Mouse (Mus musculus) fat pad, adult 2 months (tissue): Measurements from ENCODE around the gene Mfsd4b1.

Source experiments
- DNase-seq: peaks from one replicate; pipeline ENCODE4 v3.0.0-alpha.2; 2011; ENCODE audit warnings: low read depth, low spot score; ENCODE audit errors: extremely low read depth

Mfsd4b1 gene

DNA sequence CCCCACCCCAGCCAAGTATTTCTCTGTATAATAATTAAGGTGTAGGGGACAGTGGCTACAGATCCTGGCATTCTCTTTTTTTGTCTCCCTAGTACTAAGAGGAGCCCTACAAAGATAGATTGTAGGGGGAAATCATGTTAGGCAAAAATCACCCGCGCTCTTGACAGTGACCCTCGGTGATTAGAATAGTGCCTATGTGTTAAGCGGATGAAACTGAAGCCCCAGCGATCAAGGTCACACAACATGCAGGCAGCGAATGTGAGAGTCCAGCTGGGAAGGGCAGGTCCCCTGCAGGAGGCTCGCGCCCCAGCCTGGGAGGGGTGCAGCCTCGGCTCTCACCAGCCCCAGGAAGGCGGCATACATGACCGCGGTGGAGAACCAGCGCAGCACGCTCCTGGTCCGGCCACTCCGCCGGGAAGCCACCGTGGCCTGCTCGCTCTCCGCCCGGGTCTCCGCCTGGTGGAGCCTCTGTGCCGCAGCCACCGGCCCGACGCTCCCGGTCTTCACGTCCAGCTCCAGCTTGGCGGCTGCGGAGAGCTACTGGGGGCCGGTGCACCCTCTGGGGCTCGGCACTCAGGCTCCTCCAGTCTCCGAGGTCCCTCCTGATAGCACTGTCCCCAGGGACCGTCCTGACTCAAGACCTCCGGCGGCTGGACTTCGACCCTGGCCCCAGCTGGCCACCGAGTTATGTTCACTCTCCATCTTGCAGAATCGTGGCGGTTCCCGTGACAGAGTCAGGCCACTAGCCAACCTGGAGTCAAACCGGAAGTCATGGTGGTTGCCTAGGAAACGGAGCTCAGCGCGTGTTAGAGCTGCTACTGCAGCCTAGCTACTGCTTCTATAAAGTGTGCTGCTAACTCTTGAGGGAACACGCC, at the start of gene Mfsd4b1:
TSS of gene Mfsd4b1 (minus strand) at position 715 of the 875 bp plus-strand sequence.
- DNase-seq, result no peak

DNA sequence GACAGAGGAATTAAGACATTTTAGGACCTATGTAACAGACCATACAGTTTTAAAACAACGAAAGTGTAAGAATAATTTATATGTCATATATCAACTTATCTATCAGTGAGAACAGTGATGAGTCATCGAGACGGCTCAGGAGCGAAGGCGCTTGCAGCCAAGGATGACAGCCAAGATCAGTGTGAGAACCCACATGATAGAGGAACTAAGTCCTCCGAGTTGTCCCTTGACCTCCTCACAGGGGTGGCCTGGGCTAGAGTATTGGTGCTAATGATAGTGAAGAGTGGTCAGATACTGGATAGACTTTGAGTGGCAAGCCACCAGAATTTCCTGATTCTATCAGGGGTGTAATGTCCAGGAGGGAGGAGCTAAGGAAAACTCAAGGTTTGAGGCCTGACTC, 48.5 kb upstream of the Mfsd4b1 start:
- DNase-seq, result no peak

DNA sequence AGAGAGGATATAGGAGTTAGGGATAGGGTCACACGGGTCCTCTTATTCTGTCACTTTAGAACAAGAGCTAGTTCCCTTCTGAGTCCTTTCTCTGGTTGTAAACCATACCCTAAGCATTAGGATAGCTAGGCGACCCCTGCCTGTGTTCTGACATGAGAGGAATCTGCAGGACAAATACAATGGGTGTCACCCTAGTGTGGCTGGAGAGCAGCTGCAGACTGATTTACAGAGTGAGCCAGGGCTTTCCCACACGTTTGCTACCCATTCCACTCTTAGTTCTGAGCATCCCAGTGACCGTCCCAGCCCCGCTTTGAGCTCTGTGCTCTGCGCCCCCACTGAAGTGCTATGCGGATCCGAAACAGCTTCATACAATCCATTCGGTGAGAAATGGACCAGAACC, 45.6 kb upstream of the Mfsd4b1 start:
- DNase-seq, result no peak

DNA sequence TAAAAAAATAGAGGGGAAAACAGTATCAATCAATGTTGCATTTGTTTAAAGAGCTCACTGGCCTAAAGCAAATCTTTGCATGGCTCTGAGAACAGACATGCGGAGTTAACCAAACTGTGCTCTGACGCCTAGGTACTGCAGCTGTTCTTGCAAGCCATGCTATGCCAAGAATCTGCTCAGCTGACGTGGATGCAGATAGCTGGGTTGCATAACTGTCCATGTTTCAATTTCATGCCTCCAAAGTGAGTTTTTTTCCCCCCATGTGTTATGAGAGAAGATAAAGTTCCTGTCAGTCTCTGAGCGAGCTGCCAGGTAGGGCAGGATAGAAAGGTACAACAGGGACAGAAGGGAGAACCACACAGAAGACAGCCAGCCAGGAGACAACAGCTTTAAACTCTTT, 44.2 kb upstream of the Mfsd4b1 start:
- DNase-seq, result no peak

DNA sequence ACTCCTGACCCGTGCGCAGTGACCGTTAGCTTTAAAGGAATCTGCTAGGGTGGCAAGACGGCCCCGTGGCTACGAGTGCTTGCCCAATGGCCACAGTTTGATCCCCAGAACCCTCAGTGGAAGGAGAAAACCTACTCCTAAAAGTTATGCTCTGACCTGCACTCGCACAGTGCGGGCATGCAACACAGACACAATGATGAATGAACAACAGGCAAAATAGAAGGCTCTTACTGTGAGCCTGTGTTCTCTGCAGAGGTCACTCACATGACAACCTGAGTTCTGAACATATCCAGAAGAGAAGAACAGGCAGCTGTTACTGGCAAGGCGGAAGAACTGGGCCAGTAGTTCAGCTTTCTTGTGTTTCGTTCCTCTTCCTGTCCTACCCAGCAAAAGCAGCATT, 43.5 kb upstream of the Mfsd4b1 start:
- no peak for DNase-seq

DNA sequence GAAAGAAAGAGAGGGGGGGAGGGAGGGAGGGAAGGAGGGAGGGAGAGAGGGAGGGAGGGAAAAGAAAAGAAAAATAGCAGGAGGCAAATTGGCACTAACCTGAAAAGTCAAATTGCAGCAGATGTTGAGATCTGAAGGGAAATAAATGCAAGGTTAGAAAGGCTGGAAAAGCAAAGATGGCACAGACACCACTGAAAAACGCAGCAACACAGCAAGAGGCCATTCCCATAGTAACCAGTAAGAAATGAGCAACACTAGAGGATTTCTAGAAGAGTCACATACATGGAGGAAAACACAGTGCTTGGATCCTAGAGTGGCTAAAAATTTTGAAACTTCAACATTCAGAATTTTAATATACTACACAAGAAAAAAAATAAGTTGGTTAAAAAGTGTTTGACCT, 42.5 kb upstream of the Mfsd4b1 start:
- DNase-seq, result no peak

DNA sequence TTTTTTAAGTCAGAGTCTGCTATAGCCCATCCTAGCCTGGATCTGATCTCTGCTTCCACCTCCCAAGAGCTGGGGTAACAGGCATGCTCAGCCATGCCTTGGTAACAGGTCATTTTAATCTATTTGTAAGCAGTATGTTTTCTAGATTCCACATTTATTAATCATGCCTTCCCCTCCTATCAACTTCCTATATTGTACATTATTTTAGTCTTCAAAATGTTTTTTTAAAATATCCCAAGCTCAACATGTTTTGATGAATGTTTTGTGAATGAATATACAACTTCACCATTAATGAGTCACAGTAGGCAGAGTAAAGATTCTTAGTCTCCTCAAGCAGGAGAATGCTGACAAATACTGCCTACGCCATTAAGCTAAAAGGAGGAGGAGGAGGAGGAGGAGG, 42.0 kb upstream of the Mfsd4b1 start:
- no peak for DNase-seq

DNA sequence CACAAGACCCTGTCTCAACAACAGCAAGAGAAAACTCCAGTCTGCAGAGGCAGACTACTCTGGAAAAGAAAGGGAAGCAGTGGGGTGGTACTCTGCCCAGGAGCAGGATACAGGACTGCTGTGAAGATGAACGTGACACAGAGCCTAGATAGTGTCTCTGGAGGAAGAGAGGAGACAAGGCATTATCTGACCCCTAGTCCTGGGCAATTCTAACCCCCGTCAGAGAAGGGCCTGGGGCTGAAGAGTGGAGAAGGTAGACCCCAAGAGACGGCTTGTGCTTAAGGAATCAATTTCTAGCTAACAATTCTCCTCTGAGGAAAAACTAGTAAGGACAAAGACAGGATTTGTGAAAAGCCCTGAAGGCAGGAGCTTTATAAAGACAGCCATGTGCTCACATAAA, 40.3 kb upstream of the Mfsd4b1 start:
- no peak for DNase-seq

DNA sequence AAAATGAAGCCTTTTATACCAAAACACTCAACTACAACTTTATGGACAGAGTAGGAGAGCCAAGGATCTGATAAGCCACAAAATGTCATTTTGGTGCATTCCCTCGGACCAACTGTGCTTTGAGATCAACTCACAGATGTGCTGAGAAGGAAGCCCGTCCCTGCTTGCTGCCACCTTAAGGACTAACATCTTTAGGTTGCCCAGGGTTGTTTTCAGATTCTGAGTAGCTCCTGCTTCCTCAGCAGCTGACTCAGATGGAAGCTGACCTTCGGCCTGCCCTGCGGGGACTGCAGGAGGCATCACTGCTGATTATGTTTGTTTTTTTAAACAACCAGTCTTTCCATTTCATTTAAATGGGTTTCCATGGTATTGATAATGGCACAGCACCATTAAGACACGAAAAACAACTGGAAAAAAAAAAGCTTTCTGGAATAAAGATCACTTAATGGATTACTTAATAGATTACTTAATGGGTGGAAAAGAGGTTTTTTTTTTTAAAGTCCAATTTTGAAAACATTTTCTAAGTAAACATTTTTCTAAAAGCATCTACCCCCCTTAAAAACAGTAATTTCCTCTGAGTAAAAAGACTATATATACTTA, 38.3 kb upstream of the Mfsd4b1 start:
- no peak for DNase-seq

DNA sequence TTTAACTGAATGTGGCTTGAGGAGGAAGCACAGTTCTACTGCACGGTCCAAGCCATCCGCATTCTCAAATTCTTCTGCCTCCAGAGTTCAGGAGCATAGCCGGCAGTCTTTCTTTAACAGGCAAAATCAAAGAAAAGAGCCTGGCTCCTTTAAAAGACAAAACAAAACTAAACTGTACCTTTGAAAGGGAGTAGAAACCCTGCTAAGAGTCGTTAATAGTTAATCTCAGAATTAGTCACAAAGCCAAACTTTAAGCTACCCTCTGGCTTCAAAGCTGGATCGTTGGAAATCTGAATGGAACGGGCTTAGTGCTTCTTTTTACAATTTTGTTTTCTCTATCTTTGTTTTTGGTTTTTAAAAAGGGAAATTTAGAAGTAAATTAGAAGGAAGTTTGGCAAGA, 37.7 kb upstream of the Mfsd4b1 start:
- no peak for DNase-seq

DNA sequence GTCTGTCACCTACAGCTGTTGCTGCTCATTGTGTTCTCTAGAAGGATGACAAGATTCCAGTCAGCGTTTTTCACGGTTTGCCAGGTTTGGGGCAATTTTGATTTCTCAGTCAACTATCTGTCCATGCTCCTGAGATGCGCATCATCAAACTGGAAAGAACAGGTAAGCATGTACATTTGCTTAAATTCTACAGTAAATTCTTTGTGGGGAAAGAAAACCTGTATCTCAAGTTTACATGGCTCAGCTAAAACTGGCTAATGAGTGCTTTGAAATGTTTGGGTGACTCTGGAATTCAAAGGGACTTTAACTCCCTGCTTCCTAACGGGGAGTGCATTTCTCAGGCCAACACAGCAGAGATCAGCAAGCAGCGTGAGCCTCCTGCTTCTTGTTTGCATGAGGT, 36.9 kb upstream of the Mfsd4b1 start:
- no peak for DNase-seq

DNA sequence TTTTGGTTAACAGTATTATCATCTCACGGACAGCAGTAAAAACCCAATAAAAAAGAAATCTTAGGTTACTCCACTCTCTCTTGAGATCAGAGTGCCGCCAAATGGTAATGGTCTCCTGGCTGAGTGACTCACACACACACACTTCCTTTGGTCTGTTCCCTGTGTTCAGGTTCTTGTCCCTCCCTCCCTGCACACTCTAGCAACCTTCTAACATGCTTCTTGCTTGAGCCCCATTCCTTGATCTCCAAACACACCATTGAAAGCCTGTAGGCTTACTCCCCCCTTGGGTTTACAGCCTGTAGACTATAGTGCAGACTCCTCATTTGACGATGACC, 33.7 kb upstream of the Mfsd4b1 start:
- DNase-seq, result no peak

DNA sequence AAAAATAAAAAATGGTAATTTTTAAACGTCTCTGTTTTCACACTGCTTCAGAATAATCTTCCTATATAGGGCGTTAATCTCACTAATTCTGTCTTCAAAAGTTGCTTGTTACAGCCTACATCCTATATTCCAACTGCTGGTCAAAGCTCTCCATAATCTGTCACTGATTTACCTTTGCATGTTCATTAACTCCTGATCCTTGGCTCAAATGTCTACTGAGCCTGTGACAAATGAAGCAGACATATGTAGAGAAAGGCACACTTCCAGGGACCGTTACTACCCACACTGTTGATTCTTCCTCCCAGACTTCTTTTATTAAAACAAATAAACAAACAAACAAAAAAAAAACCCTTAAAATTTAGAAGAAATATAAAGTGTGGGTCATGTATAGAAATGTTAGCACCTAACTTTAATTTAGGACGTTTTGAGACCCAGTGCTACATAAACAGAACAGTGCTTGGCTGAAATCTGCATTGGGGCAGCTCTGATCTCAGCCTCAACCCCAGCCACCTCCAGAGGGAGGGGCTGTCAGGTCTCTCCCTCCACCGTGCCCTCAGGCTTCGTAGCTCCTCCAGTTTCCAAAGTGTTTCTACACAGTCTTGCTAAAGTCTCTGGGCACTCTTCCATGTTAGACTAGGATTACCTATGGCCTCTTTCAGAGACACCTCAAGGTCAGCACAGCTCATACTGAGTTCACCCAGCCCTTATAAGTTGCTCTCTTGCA, 33.2 kb upstream of the Mfsd4b1 start:
- DNase-seq, result no peak

DNA sequence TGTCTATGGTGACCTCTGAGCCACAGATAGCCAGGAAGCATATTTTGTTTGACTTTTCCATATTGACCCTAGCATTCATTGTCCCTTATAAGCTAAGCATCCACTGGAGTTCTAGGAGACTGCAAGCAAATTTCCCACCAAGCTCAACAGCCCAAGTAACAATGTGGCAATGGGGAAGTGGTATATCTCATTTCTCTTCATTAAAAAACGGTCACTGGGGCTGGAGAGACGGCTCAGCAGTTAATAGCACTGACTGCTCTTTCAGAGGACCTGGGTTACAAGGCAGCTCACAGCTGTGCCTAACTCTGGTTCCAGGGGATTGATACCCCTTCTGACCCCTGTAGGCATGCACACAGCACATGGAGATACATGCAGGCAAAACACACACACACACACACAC, 32.5 kb upstream of the Mfsd4b1 start:
- no peak for DNase-seq

DNA sequence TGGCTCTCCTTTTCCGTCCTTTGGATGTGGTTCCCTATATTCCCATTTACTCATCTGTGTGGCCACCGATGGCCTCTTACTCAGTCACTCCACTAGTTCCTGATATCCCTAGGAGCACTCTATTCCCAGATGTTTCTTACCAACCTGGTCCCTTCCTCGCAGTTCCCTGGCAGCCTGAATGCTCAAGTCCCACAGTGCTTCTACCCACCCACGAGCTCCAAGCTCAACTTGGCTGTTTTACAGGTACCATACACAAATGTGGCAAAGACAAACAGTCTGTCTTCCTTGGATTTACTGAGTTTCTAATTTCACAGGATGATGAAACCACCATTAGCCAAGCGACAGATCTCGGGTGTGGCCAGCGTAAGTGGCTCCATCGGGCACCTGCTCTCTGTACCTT, 29.4 kb upstream of the Mfsd4b1 start:
- DNase-seq, result no peak

DNA sequence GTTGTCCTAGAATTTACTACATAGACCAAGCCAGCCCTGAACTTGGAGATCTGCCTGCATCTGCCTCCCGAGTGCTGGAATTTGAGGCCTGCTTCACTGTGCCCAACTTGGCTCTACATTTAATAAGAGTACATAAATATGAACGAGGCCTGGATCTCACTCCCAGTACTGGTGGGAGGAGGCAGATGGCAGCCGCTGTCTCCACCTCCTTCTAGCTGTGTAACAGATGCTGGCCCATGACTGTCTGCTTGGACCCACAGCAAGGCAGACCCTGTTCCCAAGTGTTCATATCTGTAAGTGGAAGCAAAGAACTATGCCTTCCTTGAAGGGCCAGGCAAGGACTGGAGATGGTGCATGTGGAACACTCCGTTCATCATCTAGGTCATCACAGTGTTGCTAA, 28.8 kb upstream of the Mfsd4b1 start:
- DNase-seq, result no peak

DNA sequence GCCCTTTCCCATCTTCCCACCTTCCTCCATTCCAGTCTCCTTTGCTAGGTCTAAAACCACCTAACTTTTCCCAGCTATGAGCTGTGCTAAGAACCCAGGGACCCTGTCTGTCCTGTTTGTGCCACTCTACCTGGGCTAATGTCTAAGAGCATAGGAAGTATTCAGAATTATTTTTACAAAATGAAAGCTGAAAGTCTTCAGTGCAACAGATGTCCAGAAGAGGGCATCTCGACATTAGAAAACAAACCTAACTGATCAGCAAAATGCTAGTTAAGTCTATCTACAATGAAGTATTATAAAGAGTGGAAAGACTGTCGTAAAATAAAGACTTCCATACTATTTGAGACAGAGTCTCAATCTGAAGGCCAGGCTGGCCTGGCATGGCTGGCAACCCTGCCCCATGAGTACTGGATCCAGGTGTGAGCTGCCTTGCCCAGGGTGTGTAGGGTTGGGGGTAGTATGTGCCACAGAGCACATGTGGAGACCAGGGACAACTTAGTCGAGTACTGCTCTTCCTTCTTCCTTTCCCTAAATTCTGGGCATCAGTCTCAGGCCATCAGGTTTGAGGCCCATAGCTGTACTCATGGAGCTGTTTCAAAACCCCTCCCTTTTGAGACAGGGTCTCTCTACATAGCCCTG, 28.3 kb upstream of the Mfsd4b1 start:
- DNase-seq, result no peak

DNA sequence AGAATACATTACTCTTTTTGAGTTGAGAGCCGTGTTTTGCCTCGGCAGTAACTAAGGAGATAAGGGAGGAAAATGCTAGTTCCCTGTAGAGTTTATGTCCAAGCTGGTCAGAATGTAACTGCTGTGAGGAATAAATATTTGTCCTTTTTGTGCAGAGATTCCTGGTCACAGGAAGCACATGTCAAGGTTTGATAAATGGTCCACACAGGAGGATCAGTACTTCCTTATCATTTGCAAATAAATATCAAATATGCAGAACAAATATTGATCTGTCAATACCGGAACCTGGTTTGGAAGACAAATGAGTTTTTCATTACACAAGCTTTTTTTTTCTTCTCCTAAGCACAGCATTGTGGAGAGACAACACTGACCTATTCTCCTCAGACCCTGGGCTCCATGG, 26.9 kb upstream of the Mfsd4b1 start:
- DNase-seq, result no peak

DNA sequence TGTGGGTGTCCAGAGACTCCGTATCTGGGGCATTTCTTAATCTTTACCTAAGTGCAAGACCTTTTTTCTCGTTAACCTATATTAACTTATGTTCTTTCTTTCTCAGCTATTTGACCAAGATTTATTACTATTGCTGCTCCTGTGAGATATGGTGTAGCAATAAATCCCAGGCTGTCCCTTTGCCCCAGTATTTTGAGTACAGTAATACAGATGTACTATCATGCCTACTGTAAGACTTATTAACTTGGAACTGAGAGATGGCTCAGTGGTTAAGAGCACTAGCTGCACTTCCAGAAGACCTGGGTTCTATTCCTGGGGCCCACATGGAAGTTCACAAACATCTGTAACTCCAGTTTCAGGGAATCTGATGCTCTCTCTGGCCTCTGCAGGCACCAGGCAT, 25.7 kb upstream of the Mfsd4b1 start:
- no peak for DNase-seq

DNA sequence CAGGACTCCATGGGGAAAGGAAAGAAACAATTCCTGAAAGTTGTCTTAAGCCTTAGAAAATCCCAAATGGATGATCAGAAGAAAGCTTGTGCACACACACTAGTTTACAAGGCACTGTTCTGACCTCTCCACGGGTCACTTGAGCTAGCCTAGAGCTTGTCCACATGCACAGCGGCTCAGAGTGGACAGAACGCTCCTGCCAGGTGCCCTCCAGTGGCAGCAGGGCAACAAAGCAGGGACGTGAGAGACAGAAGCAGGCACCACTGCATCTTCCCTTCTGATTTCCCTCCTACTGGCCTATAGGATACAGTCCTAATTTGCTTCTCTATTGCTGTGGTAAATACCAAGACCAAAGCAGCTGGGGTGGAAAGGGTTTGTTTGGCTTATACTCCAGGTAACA, 16.3 kb upstream of the Mfsd4b1 start:
- DNase-seq, result no peak

DNA sequence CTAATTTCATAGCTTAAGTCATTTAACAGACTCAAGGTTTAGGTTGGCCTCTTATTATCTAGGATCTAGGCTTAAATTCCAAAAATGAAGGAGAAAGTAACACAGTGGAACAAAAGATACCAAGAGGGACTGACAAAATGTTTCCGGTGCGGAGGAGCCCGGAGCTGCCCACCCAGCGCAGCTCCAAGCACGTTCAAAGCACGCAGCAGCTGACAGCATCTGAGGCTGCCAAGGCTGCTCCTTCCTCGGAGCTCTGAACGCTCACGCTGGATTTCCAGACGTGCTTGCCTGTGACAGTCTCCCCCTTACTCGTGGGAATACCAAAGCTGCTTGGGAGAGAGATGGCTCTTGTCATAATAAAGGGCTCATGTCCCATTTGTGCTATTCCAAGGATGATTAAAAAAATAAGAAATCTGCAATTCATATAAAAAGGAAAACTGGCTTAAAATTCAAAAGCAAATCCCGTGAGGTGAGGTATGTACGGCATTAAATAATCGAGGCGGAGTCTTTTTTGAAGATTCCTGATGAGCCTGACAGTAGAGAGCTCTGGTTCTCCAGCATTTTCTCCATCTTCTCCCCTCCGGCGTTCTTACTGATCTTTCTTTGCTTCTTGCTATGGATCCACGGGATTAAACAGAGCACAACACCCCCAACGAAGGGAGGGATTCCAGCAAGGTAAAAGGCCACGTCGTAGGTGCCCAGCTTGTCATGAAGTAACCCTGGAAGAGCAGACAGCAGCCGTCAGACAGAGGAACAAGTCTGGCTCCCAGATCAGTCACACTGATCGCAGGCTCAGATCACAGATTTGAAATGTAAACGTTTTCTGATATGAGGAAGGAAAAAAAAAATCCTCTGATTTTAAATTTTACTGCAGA, 11.9 kb upstream of the Mfsd4b1 start:
- no peak for DNase-seq
